Mouse (Mus musculus) c-Kit-positive CD71-positive TER-119-negative erythroid progenitor cells, embryonic 14.5 days (primary cell): Measurements from ENCODE around the gene Tgm1.

Source experiments
- DNase-seq: peaks from one replicate; pipeline ENCODE4 v3.0.0-alpha.2; 2013; ENCODE audit warnings: low read depth

The Tgm1 gene

GRCm38 (mm10) chr14:55723433-55723832 is 9.7 kb upstream of the Tgm1 start:
- DNase-seq, result no peak

- DNase-seq, result no peak
Observed at GRCm38 (mm10) chr14:55722438-55722945, 8.8 kb upstream of the Tgm1 start.

GRCm38 (mm10) chr14:55721700-55722437 is 8.1 kb upstream of the Tgm1 start, which contains the start of gene Rabggta:
Gene Rabggta (minus strand): TSS chr14:55722263.
- DNase-seq, result peak; percentile 92

- DNase-seq, result no peak
Observed at GRCm38 (mm10) chr14:55721076-55721475, 7.3 kb upstream of the Tgm1 start.

- DNase-seq, result no peak
Observed at GRCm38 (mm10) chr14:55720666-55721065, 6.9 kb upstream of the Tgm1 start.

GRCm38 (mm10) chr14:55719737-55720136 is 6.0 kb upstream of the Tgm1 start:
- no peak for DNase-seq

GRCm38 (mm10) chr14:55716884-55717283 is 3.2 kb upstream of the Tgm1 start:
- no peak for DNase-seq

GRCm38 (mm10) chr14:55716271-55716670 is 2.5 kb upstream of the Tgm1 start:
- DNase-seq, result no peak

- DNase-seq, result no peak
Observed at GRCm38 (mm10) chr14:55714893-55715292, 1.2 kb upstream of the Tgm1 start.

GRCm38 (mm10) chr14:55713007-55713728 is 558 bp downstream of the Tgm1 start:
- no peak for DNase-seq

GRCm38 (mm10) chr14:55711786-55712185 is 1.9 kb downstream of the Tgm1 start:
- DNase-seq, result no peak

- no peak for DNase-seq
Observed at GRCm38 (mm10) chr14:55709509-55709908, 4.2 kb downstream of the Tgm1 start.

- DNase-seq, result no peak
Observed at GRCm38 (mm10) chr14:55707397-55707796, 6.3 kb downstream of the Tgm1 start.

- no peak for DNase-seq
Observed at GRCm38 (mm10) chr14:55706051-55706600, 7.6 kb downstream of the Tgm1 start.

GRCm38 (mm10) chr14:55702761-55703160 is 11.0 kb downstream of the Tgm1 start:
- DNase-seq, result no peak

- DNase-seq, result no peak
Observed at GRCm38 (mm10) chr14:55701131-55701530, 12.6 kb downstream of the Tgm1 start.

GRCm38 (mm10) chr14:55697226-55697625 is 16.5 kb downstream of the Tgm1 start:
- DNase-seq, result no peak

- no peak for DNase-seq
Observed at GRCm38 (mm10) chr14:55689433-55689832, 24.3 kb downstream of the Tgm1 start.

- DNase-seq, result no peak
Observed at GRCm38 (mm10) chr14:55682118-55682493, 31.6 kb downstream of the Tgm1 start.

GRCm38 (mm10) chr14:55681160-55682117 is 32.3 kb downstream of the Tgm1 start, which contains the start of gene Tinf2:
Gene Tinf2 (minus strand): TSS chr14:55681820.
- DNase-seq, result peak; percentile 95

- no peak for DNase-seq
Observed at GRCm38 (mm10) chr14:55677615-55678014, 36.1 kb downstream of the Tgm1 start.

- no peak for DNase-seq
Observed at GRCm38 (mm10) chr14:55672741-55673060, 41.0 kb downstream of the Tgm1 start.
